Mouse (Mus musculus) liver, embryonic 16.5 days (tissue): ENCODE data around the gene Gm10139. TPM values are rescaled to one million over a fixed set of nuclear protein-coding genes. Genes with fewer than 3 reads are reported as not detected.
"Not testable (repeated sequence)": the region's sequence is repeated elsewhere in the genome, so short reads cannot be mapped to it uniquely, and the experiment has no call there.

ENCODE experiments used
- ATAC-seq: fragments of 200-750 bp; cut with Nextera tagmentation; 2 replicates; pipeline ENCODE4 v1.8.0; 2017; ENCODE audit warnings: low read depth, mild to moderate bottlenecking, moderate number of reproducible peaks, moderate library complexity
- H3K27ac ChIP-seq: fragments of 300-500 bp; sonication (generic); 2 replicates; pipeline ENCODE4 v1.5.1; 2014; ENCODE audit warnings: mild to moderate bottlenecking, low read length
- H3K27me3 ChIP-seq: fragments of 300-500 bp; sonication (generic); 2 replicates; pipeline ENCODE4 v1.6.1; 2014; ENCODE audit warnings: low read depth, low read length, mixed read lengths; ENCODE audit not compliant: control insufficient read depth, insufficient read depth
- H3K36me3 ChIP-seq: fragments of 300-500 bp; sonication (generic); 2 replicates; pipeline ENCODE4 v1.6.1; 2014; ENCODE audit warnings: mild to moderate bottlenecking; ENCODE audit not compliant: control insufficient read depth, insufficient read depth
- H3K4me1 ChIP-seq: fragments of 300-500 bp; sonication (generic); 2 replicates; pipeline ENCODE4 v1.6.1; 2014; ENCODE audit warnings: low read depth, low read length, mixed read lengths; ENCODE audit not compliant: control insufficient read depth
- H3K4me2 ChIP-seq: fragments of 300-500 bp; sonication (generic); 2 replicates; pipeline ENCODE4 v1.6.1; 2014; ENCODE audit warnings: low read depth, low read length, mixed read lengths
- H3K4me3 ChIP-seq: fragments of 300-500 bp; sonication (generic); 2 replicates; pipeline ENCODE4 v1.5.1; 2014; ENCODE audit warnings: low read depth, mild to moderate bottlenecking, low read length
- H3K9ac ChIP-seq: fragments of 300-500 bp; sonication (generic); 2 replicates; pipeline ENCODE4 v1.6.1; 2014; ENCODE audit warnings: low read depth, low read length
- H3K9me3 ChIP-seq: fragments of 300-500 bp; sonication (generic); replicated peaks from 2 replicates; pipeline ENCODE4 v1.6.1; 2016; ENCODE audit warnings: low read length; ENCODE audit not compliant: control insufficient read depth
- WGBS: fragments of 180-500 bp; shearing (Covaris S2); extraction: QIAGEN DNeasy Blood & Tissue Kit; methylation state at CpG from one replicate; pipeline ENCODE4 v1.1.7; 2014; ENCODE audit not compliant: insufficient replicate concordance; 5-methylcytosine and 5-hydroxymethylcytosine counted together
- polyA plus RNA-seq: library from polyadenylated mRNA; unstranded; fragments of >200 nt; fragmentation: Nextera tagmentation; extraction: Ambion mirVana; gene quantifications from 2 replicates; pipeline ENCODE4 v1.2.1, GENCODE M21; 2015

Gm10139 gene
- polyA plus RNA-seq, result not detected in 2 replicates

GRCm38 (mm10) chr13:65512378-65512777 is at the start of gene Gm10139:
TSS of gene Gm10139 (plus strand) at chr13:65512678.
- H3K4me2 ChIP-seq, H3K27me3 ChIP-seq, H3K27ac ChIP-seq, H3K36me3 ChIP-seq, H3K4me1 ChIP-seq, H3K4me3 ChIP-seq, ATAC-seq, H3K9me3 ChIP-seq, H3K9ac ChIP-seq: not testable (repeated sequence)
- WGBS, result 42% methylated on average over 1 of the region's 3 CpGs

GRCm38 (mm10) chr13:65557636-65558035 is 45.2 kb downstream of the Gm10139 start:
- not testable (repeated sequence) for H3K36me3 ChIP-seq, H3K9ac ChIP-seq, H3K4me2 ChIP-seq, H3K4me3 ChIP-seq, H3K27me3 ChIP-seq, H3K4me1 ChIP-seq, H3K27ac ChIP-seq, ATAC-seq, H3K9me3 ChIP-seq
- 56% methylated on average over 4 of the region's 4 CpGs for WGBS

Other genes starting within 250 kb of the Gm10139 start
- 2.7 and 2.9 TPM in 2 replicates for gene Zfp369, start 233.9 kb upstream of the Gm10139 start, polyA plus RNA-seq